Mouse (Mus musculus) T-cell, adult 2 months (primary cell): ENCODE measurements around the gene Rmnd5a.

Experiments used
- DNase-seq: peaks from one replicate; pipeline ENCODE4 v3.0.0; 2022; ENCODE audit warnings: low spot score

Rmnd5a gene

GRCm38 (mm10) chr6:71442130-71442529 lies 1.7 kb upstream of the Rmnd5a start:
- no peak for DNase-seq

- DNase-seq: no peak
Measured at GRCm38 (mm10) chr6:71441251-71441580, 779 bp upstream of the Rmnd5a start.

GRCm38 (mm10) chr6:71440217-71440491 lies 283 bp downstream of the Rmnd5a start:
- no peak for DNase-seq

GRCm38 (mm10) chr6:71439506-71440216 lies 776 bp downstream of the Rmnd5a start:
- DNase-seq: peak; percentile 67

GRCm38 (mm10) chr6:71438070-71438469 lies 2.4 kb downstream of the Rmnd5a start:
- no peak for DNase-seq

- DNase-seq: no peak
Measured at GRCm38 (mm10) chr6:71427996-71428725, 12.3 kb downstream of the Rmnd5a start.

GRCm38 (mm10) chr6:71425681-71426080 lies 14.8 kb downstream of the Rmnd5a start:
- no peak for DNase-seq

- DNase-seq: no peak
Measured at GRCm38 (mm10) chr6:71423116-71423515, 17.3 kb downstream of the Rmnd5a start.

GRCm38 (mm10) chr6:71422162-71422561 lies 18.3 kb downstream of the Rmnd5a start:
- no peak for DNase-seq

GRCm38 (mm10) chr6:71420848-71421247 lies 19.6 kb downstream of the Rmnd5a start:
- DNase-seq: no peak

GRCm38 (mm10) chr6:71418874-71419273 lies 21.6 kb downstream of the Rmnd5a start:
- no peak for DNase-seq

GRCm38 (mm10) chr6:71415446-71415845 lies 25.0 kb downstream of the Rmnd5a start:
- no peak for DNase-seq

- no peak for DNase-seq
Measured at GRCm38 (mm10) chr6:71414624-71415023, 25.8 kb downstream of the Rmnd5a start.

GRCm38 (mm10) chr6:71398829-71399609 lies 41.4 kb downstream of the Rmnd5a start:
- peak; percentile 51 for DNase-seq

GRCm38 (mm10) chr6:71396761-71397160 lies 43.7 kb downstream of the Rmnd5a start:
- no peak for DNase-seq

- no peak for DNase-seq
Measured at GRCm38 (mm10) chr6:71396016-71396415, 44.4 kb downstream of the Rmnd5a start.

- DNase-seq: no peak
Measured at GRCm38 (mm10) chr6:71390496-71390895, 49.9 kb downstream of the Rmnd5a start.

- peak; percentile 75 for DNase-seq
Measured at GRCm38 (mm10) chr6:71381654-71382053, 58.8 kb downstream of the Rmnd5a start.

- DNase-seq: peak; percentile 68
Measured at GRCm38 (mm10) chr6:71376711-71377110, 63.7 kb downstream of the Rmnd5a start.

- DNase-seq: no peak
Measured at GRCm38 (mm10) chr6:71374921-71375320, 65.5 kb downstream of the Rmnd5a start.

- DNase-seq: no peak
Measured at GRCm38 (mm10) chr6:71374311-71374829, 66.1 kb downstream of the Rmnd5a start.

GRCm38 (mm10) chr6:71373249-71373775 lies 67.1 kb downstream of the Rmnd5a start, which contains the start of gene Cd8a:
Gene Cd8a, plus strand, starts transcription at chr6:71373427.
- peak; percentile 60 for DNase-seq
